Mouse (Mus musculus): ENCODE data around the gene Poc1b. TPM values are rescaled to one million over a fixed set of nuclear protein-coding genes. Genes with fewer than 3 reads are reported as not detected.

The Poc1b gene
- 10 to 100 TPM; 10.5 to 12.1 TPM for total RNA-seq (2021)

DNA sequence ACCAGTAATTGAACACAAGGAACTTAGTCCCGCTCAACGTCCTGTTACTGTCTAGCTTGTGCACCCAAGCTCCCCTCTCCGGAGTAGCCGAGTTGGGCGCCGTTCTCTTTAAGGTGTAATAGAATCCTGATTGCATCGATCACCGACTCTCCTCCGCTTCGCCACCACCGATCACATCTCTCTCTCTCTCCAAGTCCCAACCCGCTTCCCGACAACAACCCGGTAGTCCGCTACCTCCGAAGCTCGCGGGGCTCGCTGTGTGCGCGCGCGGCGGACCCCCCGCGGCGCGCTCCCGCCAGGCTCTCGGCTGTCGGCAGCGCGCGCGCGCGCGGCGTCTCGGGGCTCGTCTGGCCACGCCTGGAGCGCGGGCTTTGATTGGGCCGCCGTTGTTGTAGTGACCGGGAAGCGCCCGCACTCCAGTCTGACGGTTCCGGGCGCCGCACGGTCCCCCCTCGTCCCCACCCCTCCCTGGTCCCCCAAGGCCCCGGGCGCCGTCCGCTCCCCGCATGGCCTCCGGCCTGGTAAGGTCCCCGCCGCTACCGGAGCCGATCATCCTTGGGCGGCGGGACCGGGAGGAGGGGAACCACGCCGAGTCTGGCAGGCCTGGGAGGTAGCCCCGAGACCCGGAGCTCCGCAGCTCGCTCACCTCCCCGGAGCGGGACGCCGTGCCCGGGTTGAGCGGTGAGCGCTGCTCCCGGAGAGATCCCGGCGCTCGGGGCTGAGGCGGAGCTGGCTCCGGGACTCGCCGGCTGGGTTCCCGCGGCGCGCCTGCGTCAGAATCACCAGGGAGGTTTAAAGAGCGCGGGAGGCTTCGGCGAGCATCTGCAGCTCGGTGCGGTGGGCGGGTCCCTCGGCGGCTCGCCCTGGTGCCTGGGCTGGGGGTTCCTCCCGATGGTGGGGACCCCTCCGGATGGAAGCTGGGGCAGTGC lies at the start of gene Poc1b:
Poc1b (plus strand) TSS at position 334 of the 929 bp plus-strand sequence.
- intact Hi-C loops (cut with DNase I): loop anchor here (5.0 kb wide), 1 partner anchor 45 kb away; no protein-coding TSS in a partner anchor
- DNase-seq: peak; percentile 90

DNA sequence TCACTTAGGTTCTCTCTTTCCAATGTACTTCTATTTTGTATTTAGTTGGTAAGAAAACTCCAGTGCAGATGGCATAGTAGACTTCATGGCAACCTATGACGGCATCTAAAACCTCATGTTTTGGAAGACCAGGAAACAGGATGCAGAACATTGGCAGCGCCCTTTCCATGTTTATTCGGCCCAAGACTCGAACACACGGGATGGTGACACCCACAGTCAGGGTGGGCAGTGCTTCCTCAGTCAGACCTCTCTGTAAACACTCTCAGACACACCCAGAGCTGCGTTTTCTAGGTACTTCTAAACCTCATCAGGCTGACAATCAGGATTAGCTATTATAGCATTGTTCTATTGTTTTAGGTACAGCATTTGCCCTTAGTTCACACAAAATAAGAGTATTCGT lies 46.2 kb upstream of the Poc1b start:
- no peak for DNase-seq
- intact Hi-C loops (cut with DNase I): no loop called here

DNA sequence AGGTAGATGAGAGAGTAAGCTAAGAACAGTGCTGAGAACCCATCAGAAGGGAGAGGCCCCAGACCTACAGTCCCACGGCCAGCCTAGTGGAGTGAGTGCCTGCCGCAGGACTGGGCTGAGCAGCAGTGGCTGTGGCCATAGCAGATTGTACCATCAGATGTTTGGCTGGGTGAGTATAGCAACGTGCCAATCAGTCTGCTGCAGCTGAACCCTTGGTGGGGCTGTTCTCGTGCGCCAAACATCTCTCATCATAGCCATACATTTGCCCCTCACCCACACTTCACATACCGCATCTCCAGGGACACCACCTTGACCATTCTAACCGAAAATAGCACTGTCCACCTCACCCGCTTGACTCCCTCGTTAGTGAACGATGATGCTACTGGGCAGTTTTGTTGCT lies 45.4 kb upstream of the Poc1b start:
- DNase-seq: no peak
- intact Hi-C loops (cut with DNase I): no loop called here

DNA sequence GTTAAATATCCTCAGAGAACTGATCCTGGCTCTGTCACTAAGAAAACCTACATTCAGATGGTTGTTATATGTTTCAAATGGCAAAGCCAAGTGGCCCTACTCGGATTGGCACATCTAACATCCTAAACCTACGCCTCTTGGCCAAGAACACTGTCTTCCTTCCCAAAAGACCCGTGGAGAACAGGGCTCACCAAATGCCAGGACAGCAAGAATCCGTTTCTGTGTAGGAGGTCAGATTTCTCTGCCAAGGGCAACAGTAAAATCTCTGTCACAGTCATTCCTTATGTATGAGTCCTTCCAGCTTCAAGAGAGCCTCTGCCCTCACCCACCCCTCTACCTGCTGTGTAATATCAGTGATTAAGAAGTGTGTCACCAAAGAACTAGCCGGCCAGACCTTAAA lies 44.3 kb upstream of the Poc1b start:
- no peak for DNase-seq
- intact Hi-C loops (cut with DNase I): no loop called here

DNA sequence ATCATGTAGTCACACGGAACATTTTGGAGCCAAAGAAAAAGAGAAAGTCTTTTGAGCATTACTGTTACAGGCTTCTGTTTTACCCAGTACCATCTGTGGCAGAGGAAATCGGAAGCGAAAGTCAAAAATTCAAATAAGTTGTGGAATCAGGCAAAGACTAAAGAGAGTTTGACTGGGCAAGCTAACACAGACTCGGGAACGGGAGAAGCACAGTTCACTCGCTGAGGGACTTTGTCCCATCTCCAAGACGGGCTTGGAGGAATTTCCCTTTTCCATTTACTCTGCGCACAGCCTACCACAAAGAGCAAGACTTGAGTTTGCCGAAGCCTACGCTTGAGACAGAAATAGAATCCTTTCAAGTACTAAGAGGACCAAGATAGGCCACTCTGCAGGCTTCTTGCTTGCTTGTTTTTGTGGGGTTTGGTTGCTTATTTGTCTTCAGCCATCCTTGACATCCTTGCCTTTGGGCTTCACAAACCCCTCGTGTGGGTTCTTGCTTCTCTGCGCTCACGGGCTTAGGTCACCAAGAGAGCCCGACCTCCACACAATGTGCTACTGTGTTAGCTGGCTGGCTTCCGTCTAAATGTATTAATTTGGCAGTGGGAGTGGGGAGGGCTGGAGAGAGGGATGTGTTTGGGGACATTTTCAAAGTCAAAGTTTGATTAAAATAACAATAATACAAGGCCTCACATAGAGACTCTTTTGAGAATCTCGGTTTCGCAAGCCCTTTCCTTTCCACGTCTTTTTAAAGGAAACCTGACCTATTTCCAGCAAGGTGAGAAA lies 30.5 kb upstream of the Poc1b start:
- intact Hi-C loops (cut with DNase I): no loop called here
- DNase-seq: no peak

DNA sequence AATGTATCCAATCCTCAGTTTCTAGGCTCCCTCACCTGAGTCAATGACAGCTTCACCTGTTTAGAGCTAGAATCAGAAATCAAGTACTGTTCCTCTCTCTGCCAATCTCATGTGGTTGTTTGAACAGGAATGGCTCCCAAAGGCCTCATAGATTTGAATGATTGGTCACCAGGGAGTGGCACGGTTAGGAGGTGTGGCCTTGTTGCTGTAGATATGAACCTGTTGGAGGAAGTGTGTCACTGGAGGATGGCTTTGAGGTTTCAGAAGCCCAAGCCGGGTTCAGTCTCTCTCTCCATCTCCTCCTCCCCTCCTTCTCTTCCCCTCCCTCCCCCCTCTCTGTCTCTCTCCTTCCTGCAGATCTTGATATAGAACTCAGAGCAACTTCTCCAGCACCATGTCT lies 28.2 kb upstream of the Poc1b start:
- intact Hi-C loops (cut with DNase I): no loop called here
- DNase-seq: no peak

DNA sequence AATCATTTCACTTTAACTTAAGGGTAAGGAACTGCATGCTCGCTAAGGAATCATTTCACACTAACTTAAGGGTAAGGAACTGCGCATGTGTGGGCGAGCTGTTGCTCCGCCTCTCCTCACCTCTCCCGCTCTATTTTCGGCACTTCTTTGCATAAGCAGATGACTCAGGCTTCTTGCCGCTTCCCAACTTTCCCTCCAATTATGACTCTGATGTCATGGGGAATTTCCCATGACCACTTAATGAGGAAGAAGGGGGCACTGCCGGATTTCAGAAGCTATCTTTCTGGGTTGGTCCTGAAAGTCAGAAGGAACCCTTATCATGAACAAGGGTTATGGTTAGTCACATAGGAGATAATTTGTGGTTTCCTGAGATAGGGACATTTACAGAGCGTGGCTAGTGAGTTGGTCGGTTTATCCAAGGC lies 25.3 kb upstream of the Poc1b start:
- intact Hi-C loops (cut with DNase I): loop anchor here (10.0 kb wide), 2 partner anchors 367 to 1707 kb away; no protein-coding TSS in a partner anchor
- DNase-seq: no peak

DNA sequence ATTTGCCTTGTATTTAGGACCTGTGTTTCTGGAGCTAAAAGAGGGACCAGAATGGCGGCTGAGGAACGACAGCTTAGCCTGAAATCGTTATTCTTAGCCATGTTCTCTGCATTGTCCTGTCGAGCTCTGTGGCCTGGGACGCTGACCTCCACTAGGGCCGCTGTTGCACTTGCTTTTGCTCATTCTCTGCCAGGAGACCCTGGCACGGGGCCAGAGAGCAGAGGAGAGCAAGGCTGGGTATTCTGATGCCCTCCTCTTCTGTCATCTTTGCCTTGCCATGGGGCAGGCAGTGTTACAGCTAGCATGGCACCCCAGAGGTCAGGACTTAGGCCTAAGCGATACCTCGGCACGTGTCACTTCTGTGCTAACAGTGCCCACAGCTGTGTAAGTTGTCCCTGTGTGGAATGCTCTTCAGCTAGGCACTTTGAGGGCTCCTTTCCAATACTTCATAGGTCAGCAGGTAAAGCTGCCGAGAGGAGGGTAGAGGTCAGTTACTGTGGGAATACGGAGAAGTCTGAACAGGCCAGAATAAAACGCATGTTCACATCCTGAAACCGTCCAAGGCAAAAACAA lies 23.3 kb upstream of the Poc1b start:
- intact Hi-C loops (cut with DNase I): loop anchor here (2.0 to 10.0 kb wide), 4 partner anchors 169 to 1709 kb away; partner anchors contain the start of gene Atp2b1
- DNase-seq: peak; percentile 49 to 50

DNA sequence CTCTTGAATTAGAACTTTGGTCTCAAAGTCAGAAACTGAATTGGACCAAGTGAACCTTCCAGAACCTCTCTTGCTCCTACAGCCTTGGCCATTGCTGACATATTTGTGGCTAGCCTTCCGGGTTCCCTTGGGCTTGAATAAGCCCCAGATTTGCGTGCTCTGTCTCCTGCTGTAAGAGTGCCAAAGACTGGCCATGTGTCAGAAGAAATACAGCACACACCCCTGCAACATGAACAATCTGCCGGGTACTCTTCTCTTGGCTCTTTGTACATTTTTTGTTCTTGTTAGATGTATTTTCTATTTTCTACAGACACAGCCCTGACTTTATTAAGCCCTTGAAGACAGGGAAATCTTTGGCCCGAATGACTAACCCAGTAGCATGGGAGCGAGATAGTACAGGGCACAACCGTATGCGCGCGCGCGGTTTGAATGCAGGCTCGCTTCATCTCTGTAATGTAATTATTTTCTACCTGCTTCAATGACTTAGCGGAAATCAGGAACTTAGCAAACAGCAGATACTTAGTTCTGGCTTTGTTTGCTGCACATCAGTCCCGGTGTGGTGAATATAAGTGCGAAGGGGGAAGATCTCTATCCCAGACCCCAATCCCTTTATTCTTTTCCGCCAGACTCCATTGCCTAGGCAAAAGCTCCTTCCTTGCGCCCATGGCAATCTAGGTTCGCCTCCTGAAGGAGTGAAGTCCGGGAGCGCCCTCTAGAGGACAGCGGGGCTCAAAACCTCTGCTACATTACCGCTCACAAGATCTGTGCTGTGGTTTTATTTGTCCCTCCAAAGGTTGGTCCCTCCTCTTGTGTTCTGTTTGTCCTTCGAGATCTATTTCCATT lies 22.2 kb upstream of the Poc1b start:
- intact Hi-C loops (cut with DNase I): loop anchor here (1.0 to 10.0 kb wide), 6 partner anchors 170 to 1710 kb away; partner anchors contain the start of gene Atp2b1

DNA sequence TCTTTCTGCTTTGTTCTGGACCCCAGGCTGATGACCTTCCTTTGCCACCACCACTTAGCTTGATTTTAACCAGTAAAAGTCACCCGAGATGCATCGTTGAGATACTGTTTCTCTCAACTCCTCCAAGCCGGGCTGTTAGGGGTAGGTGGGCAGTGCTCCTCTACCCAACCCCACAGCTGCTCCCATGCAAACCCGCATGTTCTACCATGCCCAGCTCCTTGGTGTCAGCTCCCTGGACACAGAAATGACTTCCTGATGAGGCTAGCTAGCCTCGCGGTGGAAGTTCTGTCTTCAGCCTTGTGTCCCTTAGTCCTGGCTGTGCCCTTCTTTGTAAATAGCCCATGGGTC lies 21.6 kb upstream of the Poc1b start:
- DNase-seq: no peak
- intact Hi-C loops (cut with DNase I): loop anchor here (1.0 to 10.0 kb wide), 6 partner anchors 170 to 1710 kb away; partner anchors contain the start of gene Atp2b1

More for the DNA sequence above, 22.2 kb upstream of the Poc1b start:
- peak; percentile 87 to 93 for DNase-seq

DNA sequence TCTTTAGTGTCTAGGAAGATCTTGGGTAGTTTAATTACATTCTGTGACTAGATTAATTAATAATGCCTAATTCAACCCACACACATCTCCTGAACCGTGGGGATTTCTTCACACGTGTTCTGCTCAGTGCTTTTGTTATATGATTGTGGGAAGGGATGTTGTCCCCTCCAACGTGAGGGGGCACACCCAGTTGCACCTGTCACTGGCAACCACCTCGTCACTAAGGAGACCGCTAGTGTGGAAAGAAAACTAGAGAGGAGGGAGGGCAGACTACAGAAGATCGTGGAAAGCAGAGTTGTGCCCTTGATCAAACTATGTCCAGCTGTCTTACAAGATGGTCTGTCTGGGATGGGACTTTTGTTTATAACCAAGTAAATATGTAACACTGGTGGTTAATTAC lies 20.8 kb upstream of the Poc1b start:
- intact Hi-C loops (cut with DNase I): loop anchor here (5.0 to 10.0 kb wide), 3 partner anchors 371 to 1711 kb away; no protein-coding TSS in a partner anchor
- DNase-seq: no peak

DNA sequence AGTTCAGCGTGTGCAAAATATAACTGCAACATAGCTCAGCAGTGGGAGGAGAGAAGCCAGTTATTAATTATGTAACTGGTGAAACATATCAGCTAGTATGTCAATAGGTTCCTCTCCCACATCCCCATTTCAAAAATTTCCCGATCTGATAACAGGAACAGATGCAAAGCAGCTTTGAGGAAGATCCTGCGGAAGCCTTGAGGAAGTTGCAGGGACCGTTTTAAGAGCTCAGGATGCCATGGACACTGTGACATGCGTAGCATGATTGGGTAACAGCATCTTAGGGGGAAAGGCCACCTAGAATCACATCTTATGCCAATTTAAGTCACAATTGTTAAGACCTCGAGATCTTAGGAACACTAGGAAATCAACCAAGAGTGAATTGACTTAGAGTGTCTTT lies 16.9 kb upstream of the Poc1b start:
- no peak for DNase-seq
- intact Hi-C loops (cut with DNase I): loop anchor here (5.0 to 10.0 kb wide), 3 partner anchors 375 to 1715 kb away; no protein-coding TSS in a partner anchor

DNA sequence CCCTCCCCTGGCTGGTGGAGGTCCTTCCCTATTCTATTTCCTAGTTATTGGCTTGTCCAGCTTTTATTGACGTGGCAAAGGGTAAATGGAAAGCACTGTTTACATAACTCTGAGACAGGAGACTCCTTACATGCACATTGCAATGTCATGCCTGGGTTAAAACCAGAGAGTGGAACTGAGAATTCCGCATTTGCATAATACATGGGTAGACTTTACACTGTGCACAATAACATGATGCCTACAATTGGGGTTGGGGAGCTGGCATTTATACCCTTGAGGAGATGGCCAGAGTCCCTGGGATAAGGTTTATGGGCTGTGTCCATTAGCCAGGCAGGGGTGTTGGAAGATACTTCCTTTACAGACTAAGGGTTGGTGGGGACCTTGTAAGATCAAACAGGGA lies 13.5 kb upstream of the Poc1b start:
- no peak for DNase-seq
- intact Hi-C loops (cut with DNase I): no loop called here

DNA sequence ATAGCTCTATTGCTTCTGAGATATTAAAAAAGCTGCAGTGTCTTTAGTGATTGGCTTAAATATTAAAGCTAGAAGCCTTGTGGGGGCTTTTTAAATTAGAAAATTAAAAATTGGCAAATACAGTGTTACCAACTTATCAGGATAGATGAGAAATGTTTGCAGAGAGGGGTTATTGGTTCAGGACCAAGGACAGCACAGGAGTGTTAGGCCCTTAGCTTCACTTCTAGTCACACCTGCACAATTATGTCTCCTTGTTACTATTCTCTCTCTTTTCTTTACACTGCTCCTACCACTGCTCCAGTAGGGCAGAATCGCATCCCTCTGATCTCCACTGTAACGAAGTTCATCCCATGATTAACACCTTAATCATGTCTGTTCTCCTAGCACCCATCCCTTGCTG lies 11.7 kb upstream of the Poc1b start:
- no peak for DNase-seq
- intact Hi-C loops (cut with DNase I): no loop called here

DNA sequence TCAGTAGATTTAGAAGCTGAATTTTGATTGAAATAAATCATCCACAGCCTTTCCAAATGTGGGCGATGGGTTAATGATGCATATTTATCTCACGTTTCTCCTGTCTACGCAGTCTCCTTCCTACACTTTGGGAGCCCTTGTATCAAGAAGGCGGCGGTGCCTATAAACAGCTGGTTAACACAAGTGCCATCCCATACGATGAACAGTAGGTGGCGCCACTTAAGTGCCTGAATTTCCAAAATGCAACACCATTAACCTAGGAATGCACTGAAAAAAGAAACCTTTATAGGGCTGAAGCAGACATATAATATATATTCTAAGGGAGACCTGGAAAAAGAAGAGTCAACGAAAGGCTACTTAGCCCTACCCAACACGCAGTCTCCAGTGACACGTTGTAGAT lies 9.5 kb upstream of the Poc1b start:
- DNase-seq: peak; percentile 42 to 72
- intact Hi-C loops (cut with DNase I): no loop called here

DNA sequence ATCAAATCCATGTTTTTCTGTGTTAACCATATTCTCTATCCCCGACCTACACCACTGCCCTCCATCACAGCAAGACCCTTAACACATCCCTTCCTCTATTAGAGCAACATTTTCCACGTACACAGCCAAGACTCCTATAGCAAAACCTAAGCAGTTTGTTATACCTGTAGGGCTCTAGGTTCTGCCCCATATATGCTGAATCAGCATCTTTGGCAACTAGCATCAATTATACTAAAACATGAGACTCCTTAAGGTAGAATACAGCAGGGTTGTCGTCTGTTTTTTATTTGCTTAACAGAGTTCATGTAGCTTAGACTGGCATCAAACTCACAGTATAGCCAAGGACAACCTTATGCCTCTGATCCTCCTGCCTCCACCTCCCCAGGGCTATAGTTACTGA lies 1.3 kb upstream of the Poc1b start:
- intact Hi-C loops (cut with DNase I): loop anchor here (5.0 kb wide), 1 partner anchor 47 kb away; no protein-coding TSS in a partner anchor

DNA sequence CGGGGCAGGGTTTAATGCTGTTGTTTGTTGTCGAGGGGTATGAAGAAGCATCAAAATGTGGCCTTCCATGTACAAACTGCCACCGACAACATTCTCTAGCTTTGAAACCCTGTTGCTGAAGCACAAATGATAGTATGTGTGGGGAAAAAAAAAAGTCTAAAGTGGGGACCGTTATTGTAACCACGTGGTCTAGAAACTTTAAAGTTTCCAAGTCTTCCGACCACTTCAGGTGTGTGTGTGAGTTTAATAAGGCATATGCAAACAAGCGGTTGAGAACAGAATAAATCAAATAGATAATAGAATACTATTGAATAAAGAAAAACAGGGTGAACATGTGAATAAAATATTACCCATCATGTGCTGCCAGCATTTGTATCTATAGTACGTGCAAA lies 529 bp upstream of the Poc1b start:
- no peak for DNase-seq
- intact Hi-C loops (cut with DNase I): loop anchor here (5.0 kb wide), 1 partner anchor 46 kb away; no protein-coding TSS in a partner anchor

More for the DNA sequence above, 1.3 kb upstream of the Poc1b start:
- no peak for DNase-seq

DNA sequence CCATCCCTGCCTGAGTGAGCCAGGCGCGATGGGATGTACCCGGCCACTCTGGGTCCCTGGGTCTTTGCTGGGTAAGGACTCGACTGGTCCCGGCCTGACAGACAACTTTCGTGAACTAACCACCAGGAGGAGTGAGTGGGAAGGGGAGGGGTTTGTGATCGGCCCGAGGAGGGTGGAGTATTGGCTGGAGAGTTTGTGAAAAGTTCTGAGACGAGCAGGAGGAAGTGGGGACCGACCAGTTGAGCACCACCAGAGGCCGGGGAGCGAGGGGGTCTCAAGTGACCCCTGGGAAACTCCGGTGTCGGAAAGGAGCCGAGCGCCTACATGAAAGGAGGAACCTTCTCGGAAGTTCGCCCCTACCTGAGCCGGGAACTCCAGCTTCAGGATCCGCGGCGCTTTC lies 1.1 kb downstream of the Poc1b start, which contains the start of gene Galnt4:
Galnt4 (plus strand) TSS at position 196 of the 400 bp plus-strand sequence.
- intact Hi-C loops (cut with DNase I): loop anchor here (5.0 kb wide), 1 partner anchor 44 kb away; no protein-coding TSS in a partner anchor
- peak; percentile 88 to 90 for DNase-seq

DNA sequence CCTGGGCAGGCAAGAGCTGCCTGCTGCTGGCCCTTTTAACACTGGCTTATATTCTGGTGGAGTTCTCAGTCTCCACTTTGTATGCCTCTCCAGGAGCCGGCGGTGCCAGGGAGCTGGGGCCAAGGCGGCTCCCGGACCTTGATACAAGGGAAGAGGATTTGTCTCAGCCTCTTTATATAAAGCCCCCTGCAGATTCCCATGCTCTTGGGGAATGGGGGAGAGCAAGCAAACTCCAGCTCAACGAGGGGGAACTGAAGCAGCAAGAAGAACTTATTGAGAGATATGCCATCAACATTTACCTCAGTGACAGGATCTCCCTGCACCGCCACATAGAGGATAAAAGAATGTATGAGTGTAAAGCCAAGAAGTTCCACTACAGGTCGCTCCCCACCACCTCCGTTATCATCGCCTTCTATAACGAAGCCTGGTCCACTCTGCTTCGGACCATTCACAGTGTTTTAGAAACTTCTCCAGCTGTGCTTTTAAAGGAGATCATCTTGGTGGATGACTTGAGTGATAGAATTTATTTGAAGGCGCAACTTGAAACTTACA lies 1.7 kb downstream of the Poc1b start:
- intact Hi-C loops (cut with DNase I): loop anchor here (5.0 kb wide), 1 partner anchor 44 kb away; no protein-coding TSS in a partner anchor
- DNase-seq: no peak

Data from heart, postnatal 10 days (tissue).